Mouse (Mus musculus) mouse trophoblast stem cell (cell line): ENCODE data around the gene Slc22a20.

Experiments used
- in situ Hi-C, 2 experiments: fragments of 300-500 bp; cut with MseI, MboI; formaldehyde crosslinking; loops; 2 replicates in 1 of 2; 3 replicates in 1 of 2; pipeline ENCODE4 v1.15.1; 2025

Gene Slc22a20

DNA sequence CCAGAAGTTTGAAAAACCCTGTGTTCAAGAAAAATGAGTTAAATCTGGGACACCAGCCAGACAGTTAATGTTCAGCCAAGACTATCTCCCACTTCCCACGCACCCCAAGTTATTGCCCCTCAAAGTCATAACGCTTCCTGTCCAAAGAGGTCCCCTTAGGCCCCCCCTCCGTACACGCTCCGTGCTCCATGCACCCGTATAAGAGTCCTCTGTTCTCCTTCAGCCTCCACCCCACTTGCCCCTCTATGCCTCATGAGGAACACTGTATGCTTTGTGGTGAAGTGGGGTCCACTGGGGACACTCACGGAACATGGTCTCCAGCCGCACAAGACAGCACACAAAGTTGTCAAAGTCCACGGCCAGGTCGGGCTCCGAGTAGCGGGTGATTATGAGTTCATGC lies 4.1 kb upstream of the Slc22a20 start:
- in situ Hi-C loops, result no loop called here

DNA sequence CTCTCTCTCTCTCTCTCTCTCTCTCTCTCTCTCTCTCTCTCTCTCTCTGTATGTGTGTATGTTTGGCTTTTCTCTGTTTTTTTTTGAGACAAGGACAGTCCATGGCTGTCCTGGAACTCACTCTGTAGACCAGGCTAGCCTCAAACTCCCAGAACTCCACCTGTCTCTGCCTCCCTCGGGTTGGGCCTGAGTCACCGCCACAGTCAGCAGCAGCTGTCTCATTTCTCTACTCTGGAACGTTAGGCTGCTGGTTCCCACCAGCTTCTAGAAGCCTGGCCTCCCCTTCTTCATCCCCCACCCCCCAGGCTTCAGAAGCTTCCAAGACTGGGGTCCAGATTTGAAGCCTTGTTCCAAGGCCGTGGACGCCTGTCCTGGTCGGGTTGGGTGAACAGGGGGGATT lies 3.6 kb upstream of the Slc22a20 start:
- in situ Hi-C loops, result no loop called here

GRCm38 (mm10) chr19:5988815-5989452 lies 3.0 kb upstream of the Slc22a20 start:
- in situ Hi-C loops, result no loop called here

DNA sequence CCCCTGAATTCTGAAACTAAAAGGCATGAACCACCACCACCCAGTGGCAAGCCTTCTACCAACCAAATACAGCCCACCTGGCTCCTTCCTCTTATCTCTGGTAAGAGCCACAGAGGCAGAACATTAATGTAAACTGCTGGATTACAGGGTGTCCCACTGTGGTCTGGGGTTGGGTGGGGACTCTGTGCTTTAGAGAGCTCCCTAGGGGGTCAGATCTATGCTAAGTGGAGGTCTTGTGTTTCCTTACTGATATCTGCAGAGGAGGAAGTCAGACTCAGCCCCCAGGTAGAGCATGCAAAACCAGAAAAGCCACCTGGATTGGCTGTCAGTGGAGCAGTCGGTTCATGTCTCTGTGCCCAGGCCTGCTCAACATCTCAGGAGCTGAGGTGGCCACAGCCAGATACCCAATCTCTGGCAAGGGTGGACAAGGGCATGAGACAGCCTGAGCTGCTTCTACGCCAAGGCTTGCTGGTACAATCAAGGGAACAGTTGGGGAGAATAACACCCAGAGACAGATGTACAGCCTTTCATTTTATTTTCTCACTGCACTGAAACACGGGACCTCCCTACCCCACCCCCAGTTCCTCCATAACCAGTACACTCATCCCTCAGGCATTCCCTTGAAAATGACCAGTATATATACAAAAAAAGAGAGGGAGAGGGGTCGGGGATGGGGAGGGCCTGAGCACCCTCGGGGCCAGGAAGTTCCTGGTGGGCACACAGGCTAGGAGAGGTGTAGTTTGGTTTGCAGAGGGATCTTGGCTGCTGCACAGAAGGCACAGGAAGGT lies 2.3 kb upstream of the Slc22a20 start:
- in situ Hi-C loops, result no loop called here

DNA sequence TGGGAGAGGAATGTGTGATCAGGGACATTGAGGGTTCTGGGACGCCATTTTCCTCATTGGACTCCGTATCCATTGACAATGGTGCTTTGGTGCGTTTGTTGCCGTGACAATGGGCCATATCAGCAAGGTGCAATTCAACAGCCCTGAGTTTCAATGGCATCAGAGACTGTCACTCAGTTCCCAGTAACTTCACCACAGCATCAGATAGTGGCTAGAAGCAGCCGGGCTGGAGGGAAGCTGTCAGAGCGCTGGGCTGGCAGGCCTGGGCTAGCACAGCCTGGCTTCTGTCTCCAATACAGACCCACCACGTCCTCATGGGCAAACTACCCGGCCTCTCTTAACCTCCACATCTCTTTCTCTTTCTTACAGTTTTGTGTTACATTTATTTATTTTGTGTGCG lies 5.5 kb downstream of the Slc22a20 start:
- in situ Hi-C loops, result no loop called here

- in situ Hi-C loops, result no loop called here
These were observed 8.2 kb downstream of the Slc22a20 start for GRCm38 (mm10) chr19:5977717-5978116.

- in situ Hi-C loops, result no loop called here
These were observed 10.3 kb downstream of the Slc22a20 start for GRCm38 (mm10) chr19:5975676-5976075.

- in situ Hi-C loops, result no loop called here
These were observed 10.8 kb downstream of the Slc22a20 start for GRCm38 (mm10) chr19:5975112-5975511.

GRCm38 (mm10) chr19:5967664-5968063 lies 18.3 kb downstream of the Slc22a20 start:
- in situ Hi-C loops, result loop anchor here (5.0 to 10.0 kb wide), 2 partner anchors 50 to 157 kb away; partner anchors contain the start of genes Capn1 (in 1 of the 2) and Snx15 (in 1 of the 2)

- in situ Hi-C loops, result loop anchor here (5.0 to 10.0 kb wide), 2 partner anchors 51 to 158 kb away; partner anchors contain the start of genes Capn1 (in 1 of the 2) and Snx15 (in 1 of the 2)
These were observed 19.2 kb downstream of the Slc22a20 start for GRCm38 (mm10) chr19:5966786-5967185.

GRCm38 (mm10) chr19:5965910-5966309 lies 20.0 kb downstream of the Slc22a20 start:
- in situ Hi-C loops, result loop anchor here (5.0 to 10.0 kb wide), 2 partner anchors 51 to 159 kb away; partner anchors contain the start of genes Capn1 (in 1 of the 2) and Snx15 (in 1 of the 2)

DNA sequence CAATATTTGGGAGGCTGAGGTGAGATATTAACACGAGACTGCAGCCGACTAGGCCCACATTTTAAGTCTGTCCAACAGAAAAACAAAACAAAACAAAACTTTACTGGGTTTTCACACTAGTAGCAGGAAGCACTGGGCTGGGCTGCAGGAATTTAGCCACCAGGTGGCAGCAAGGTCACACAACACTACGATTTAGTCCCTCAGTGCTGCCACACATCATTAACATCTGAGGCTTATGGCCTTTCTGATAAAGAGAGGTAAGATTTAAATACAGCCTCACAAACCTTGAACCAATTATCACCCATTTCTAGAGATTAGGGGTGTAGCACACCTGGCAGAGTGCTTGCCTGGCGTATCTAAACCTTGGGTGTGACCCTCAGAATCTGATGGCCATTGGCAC lies 20.7 kb downstream of the Slc22a20 start:
- in situ Hi-C loops, result loop anchor here (5.0 to 10.0 kb wide), 2 partner anchors 52 to 160 kb away; partner anchors contain the start of genes Capn1 (in 1 of the 2) and Snx15 (in 1 of the 2)

- in situ Hi-C loops, result loop anchor here (5.0 to 10.0 kb wide), 3 partner anchors 43 to 160 kb away; partner anchors contain the start of genes Capn1 (in 2 of the 2), Cdc42ep2 (in 1 of the 2) and Snx15 (in 1 of the 2)
These were observed 21.1 kb downstream of the Slc22a20 start for GRCm38 (mm10) chr19:5964804-5965203.

- in situ Hi-C loops, result loop anchor here in 1 of 2 experiments (5.0 to 10.0 kb wide), 3 partner anchors 42 to 161 kb away; partner anchors contain the start of genes Capn1, Cdc42ep2 and Snx15
These were observed 21.9 kb downstream of the Slc22a20 start, which contains the start of gene Pola2 for GRCm38 (mm10) chr19:5963883-5964562. Gene Pola2, minus strand, starts transcription at chr19:5964202.

DNA sequence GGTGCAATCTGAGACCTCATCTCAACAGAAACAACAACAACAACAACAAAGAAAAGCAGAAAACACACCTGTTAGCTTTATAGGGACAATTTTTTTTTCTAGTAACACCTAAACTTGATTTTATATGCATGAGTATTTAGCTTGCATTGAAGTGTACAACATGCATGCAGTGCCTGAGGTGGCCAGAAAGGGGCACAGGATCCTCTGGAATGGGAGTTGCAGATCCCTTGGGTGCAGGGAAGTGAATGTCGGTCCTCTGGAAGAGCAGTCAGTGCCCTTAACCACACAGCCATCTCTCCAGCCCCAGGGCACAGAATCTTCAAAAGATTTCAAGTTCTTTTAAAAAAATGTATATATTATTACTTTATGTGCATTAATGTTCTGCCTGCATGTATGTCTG lies 23.3 kb downstream of the Slc22a20 start:
- in situ Hi-C loops, result loop anchor here in 1 of 2 experiments (5.0 to 10.0 kb wide), 3 partner anchors 40 to 162 kb away; partner anchors contain the start of genes Capn1, Cdc42ep2 and Snx15

DNA sequence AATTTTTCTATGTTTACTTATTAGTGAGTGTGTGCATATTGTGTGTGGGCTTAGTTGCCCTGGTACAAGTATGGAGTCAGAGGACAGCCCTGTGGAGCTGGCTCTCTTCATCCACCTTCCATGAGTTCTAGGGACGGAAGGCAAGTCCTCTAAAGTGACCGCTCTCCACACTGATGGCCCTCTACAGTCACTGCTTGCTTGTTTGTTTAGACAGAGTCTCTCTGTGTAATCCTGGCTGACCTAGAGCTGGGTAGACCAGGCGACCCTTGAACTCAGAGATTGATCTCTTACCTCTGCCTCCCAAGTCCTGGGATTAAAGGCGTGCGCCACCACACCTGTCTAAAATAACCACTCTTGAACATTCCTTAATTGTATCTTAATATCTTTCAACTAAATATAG lies 28.6 kb downstream of the Slc22a20 start:
- in situ Hi-C loops, result loop anchor here in 1 of 2 experiments (5.0 kb wide), 1 partner anchor 35 kb away; the partner anchor contains the start of gene Cdc42ep2

- in situ Hi-C loops, result loop anchor here in 1 of 2 experiments (5.0 kb wide), 1 partner anchor 34 kb away; the partner anchor contains the start of gene Cdc42ep2
These were observed 29.3 kb downstream of the Slc22a20 start for GRCm38 (mm10) chr19:5956685-5957084.

- in situ Hi-C loops, result loop anchor here in 1 of 2 experiments (5.0 kb wide), 1 partner anchor 34 kb away; the partner anchor contains the start of gene Cdc42ep2
These were observed 30.0 kb downstream of the Slc22a20 start for GRCm38 (mm10) chr19:5955704-5956670.

- in situ Hi-C loops, result loop anchor here in 1 of 2 experiments (5.0 kb wide), 1 partner anchor 33 kb away; the partner anchor contains the start of gene Cdc42ep2
These were observed 31.0 kb downstream of the Slc22a20 start for GRCm38 (mm10) chr19:5954936-5955335.
